Mouse (Mus musculus) olfactory bulb, adult 2 months (tissue): ENCODE results near the gene Pak2.
"Not testable (repeated sequence)": the region's sequence is repeated elsewhere in the genome, so short reads cannot be mapped to it uniquely, and the experiment has no call there.

Experiments used
- CTCF ChIP-seq: fragments of 200-500 bp; IDR thresholded peaks from 2 replicates; pipeline ENCODE4 v1.5.1; 2012; ENCODE audit warnings: low read depth, mild to moderate bottlenecking, low read length, moderate library complexity; ENCODE audit not compliant: insufficient read depth
- POLR2A ChIP-seq: fragments of 200-500 bp; IDR thresholded peaks from 2 replicates; pipeline ENCODE4 v1.6.1; 2012; ENCODE audit warnings: mild to moderate bottlenecking, low read depth, low read length, moderate library complexity; ENCODE audit not compliant: insufficient read depth

- TF ChIP-seq POLR2A, CTCF: not testable (repeated sequence)
Observed at GRCm38 (mm10) chr16:32097757-32098156, 18.6 kb upstream of the Pak2 start.
